Mouse (Mus musculus) liver, embryonic 14.5 days (tissue): ENCODE data around the gene Mtln. TPM values are rescaled to one million over a fixed set of nuclear protein-coding genes. Genes with fewer than 3 reads are reported as not detected.

Experiments used
- ATAC-seq: fragments of 200-750 bp; cut with Nextera tagmentation; 2 replicates; pipeline ENCODE4 v1.8.0; 2017; ENCODE audit warnings: moderate number of reproducible peaks, mild to moderate bottlenecking, moderate library complexity; ENCODE audit not compliant: insufficient read depth
- DNase-seq, 3 experiments: peaks; one replicate each; pipeline ENCODE4 v3.0.0-alpha.2; 2012 to 2013; ENCODE audit warnings: low read depth in 3 of 3, low spot score in 3 of 3
- H3K27ac ChIP-seq: fragments of 300-500 bp; sonication (generic); 2 replicates; pipeline ENCODE4 v1.5.1; 2014; ENCODE audit warnings: moderate library complexity, mild to moderate bottlenecking, control low read depth, inconsistent platforms
- H3K27me3 ChIP-seq: fragments of 300-500 bp; sonication (generic); 2 replicates; pipeline ENCODE4 v1.6.1; 2014; ENCODE audit warnings: mild to moderate bottlenecking, low read length, moderate library complexity; ENCODE audit not compliant: control insufficient read depth, insufficient read depth
- H3K36me3 ChIP-seq: fragments of 300-500 bp; sonication (generic); replicated peaks from 2 replicates; pipeline ENCODE4 v1.6.1; 2014; ENCODE audit warnings: low read depth; ENCODE audit not compliant: control insufficient read depth, insufficient read depth
- H3K4me1 ChIP-seq, 2 experiments: fragments of 200-500 bp in 1 of 2; fragments of 300-500 bp in 1 of 2; sonication (generic) in 1 of 2; replicated peaks; 2 replicates each; pipeline ENCODE4 v1.6.1; 2012 to 2014; ENCODE audit warnings: antibody characterized with exemption in 1 of 2, inconsistent platforms in 1 of 2, low read length in 1 of 2; ENCODE audit not compliant: control insufficient read depth in 2 of 2, insufficient read depth in 2 of 2
- H3K4me2 ChIP-seq: fragments of 300-500 bp; sonication (generic); 2 replicates; pipeline ENCODE4 v1.6.1; 2014; ENCODE audit warnings: low read depth, mild to moderate bottlenecking, control low read depth, moderate library complexity
- H3K4me3 ChIP-seq, 2 experiments: fragments of 200-500 bp in 1 of 2; fragments of 300-500 bp in 1 of 2; sonication (generic) in 1 of 2; 2 replicates each; pipeline ENCODE4 v1.5.1; 2012 to 2014; ENCODE audit warnings: low read depth in 2 of 2, low read length in 2 of 2, mild to moderate bottlenecking in 2 of 2, control low read depth in 1 of 2, inconsistent platforms in 1 of 2, moderate library complexity in 1 of 2; ENCODE audit not compliant: insufficient read depth in 1 of 2
- H3K9ac ChIP-seq: fragments of 300-500 bp; sonication (generic); replicated peaks from 2 replicates; pipeline ENCODE4 v1.6.1; 2014; ENCODE audit warnings: mild to moderate bottlenecking, control low read depth, moderate library complexity
- H3K9me3 ChIP-seq: fragments of 300-500 bp; sonication (generic); 2 replicates; pipeline ENCODE4 v1.6.1; 2016; ENCODE audit warnings: low read length, mixed read lengths; ENCODE audit not compliant: control insufficient read depth
- CTCF ChIP-seq: IDR thresholded peaks from 2 replicates; pipeline ENCODE4 v1.5.1; 2016; ENCODE audit warnings: antibody characterized with exemption, low read depth, control low read depth
- EP300 ChIP-seq: IDR thresholded peaks from 2 replicates; pipeline ENCODE4 v1.6.1; 2016; ENCODE audit warnings: antibody characterized with exemption, low read depth
- WGBS: fragments of 180-500 bp; shearing (Covaris S2); extraction: QIAGEN DNeasy Blood & Tissue Kit; methylation state at CpG from one replicate; pipeline ENCODE4 v1.1.7; 2014; ENCODE audit not compliant: insufficient replicate concordance; 5-methylcytosine and 5-hydroxymethylcytosine counted together
- polyA plus RNA-seq, 2 experiments: library from polyadenylated mRNA; depleted of rRNA in 1 of 2; stranded (reverse) in 1 of 2; unstranded in 1 of 2; fragments of >200 nt; fragmentation: Nextera tagmentation in 1 of 2; extraction: Ambion mirVana in 1 of 2; gene quantifications; 2 replicates each; pipeline versions ENCODE4 v1.2.1 to v1.2.3; 2012 to 2014

The Mtln gene
- polyA plus RNA-seq, 2 experiments, result 24.3 to 28.1 TPM

DNA sequence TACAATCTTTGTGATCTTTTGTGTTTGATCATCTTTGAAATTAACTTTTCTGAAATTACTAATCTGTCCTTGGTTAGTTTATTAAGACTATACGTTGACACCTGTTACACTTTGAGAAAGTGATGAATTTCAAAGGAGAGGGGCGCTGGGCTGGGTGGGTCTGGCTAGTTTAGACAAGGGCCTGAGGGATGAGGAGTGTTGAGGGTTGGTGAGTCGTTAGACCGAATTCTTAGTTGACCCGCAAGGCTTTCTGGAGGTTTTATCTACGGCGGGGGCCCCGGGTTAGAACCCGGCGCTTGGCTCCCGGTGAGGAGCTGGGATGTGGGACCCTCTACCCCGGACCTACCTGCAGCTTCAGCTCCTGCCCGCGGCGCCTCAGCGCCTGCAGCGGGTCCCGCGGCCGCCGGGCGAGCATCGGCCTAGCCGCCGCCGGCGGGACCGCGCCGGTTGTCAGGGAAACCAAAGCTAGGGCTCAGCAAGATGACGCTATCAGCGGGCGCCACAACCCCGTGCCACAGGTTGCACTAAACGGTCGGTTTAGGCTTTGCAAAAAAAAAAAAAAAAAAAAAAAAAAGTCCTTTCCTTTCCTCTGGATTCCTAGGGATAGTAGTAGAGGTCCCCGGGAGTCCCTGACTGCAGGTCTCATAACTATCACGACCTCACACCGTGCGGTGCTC, 3.7 kb downstream of the Mtln start, which contains the start of gene Nphp1:
Nphp1 (minus strand) TSS at position 458 of the 677 bp plus-strand sequence.
- Histone ChIP-seq H3K9me3 (no peaks in the 10 kb centered on the region), H3K4me2 (peak within 1 kb of the TSS; percentile 81), H3K36me3 (no peaks in the 10 kb centered on the region), H3K27ac (peak within 1 kb of the TSS; percentile 18), H3K4me3 (peak within 1 kb of the TSS; percentile 75 to 96), H3K27me3 (no peaks in the 10 kb centered on the region), H3K4me1 (peaks cover 10 to 20% of the 10 kb centered on the region in 2 experiments), H3K9ac (peak within 1 kb of the TSS; percentile 68)
- DNase-seq (peak; percentile 64 to 80 (median 80)), ATAC-seq (peak; percentile 83)
- WGBS, result under 1% methylated on average over 40 of the region's 40 CpGs
- TF ChIP-seq EP300, result no peak
- no peak for TF ChIP-seq CTCF

DNA sequence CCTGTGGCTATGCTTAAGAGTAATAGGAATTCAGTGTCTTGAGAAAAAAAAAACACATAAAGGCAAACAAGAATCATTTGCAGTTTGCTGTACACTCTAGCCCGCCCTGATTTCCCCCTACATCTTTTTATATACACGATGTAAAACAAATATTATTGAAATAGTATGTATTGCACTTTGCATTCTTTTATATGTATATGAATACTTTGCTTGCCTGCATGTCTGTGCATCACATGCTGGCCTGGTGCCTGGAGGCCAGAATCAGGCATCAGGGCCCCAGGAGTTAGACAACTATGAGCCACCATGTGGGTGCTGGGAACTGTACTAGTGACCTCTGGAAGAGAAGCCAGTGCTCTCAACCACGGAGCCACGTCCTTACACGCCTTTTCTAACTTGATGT, 5.1 kb downstream of the Mtln start:
- H3K9me3 ChIP-seq, result no peaks in the 10 kb centered on the region
- WGBS, result 77% methylated on average over 5 of the region's 5 CpGs

DNA sequence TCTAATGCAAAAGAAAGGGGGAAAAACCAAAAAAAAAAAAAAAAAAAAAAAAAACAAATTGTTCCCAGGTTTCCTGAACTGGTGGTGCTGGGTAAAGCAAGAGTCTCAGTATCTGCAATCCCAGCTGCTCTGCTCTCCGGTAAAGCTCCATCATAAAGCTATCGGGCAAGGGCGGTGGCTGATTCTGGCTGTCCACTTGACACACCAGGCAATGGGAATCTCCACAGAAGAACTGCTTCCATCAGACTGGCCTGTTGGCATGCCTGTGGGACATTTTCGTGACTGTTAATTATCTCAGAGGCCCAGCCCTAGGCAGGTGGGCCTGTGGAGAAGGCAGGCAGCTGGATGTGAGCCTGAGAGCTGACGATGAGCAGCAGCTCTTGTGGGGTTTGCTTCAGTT, 13.8 kb downstream of the Mtln start:
- Histone ChIP-seq H3K4me3 (no peak overlapping the region), H3K36me3 (no peaks in the 10 kb centered on the region), H3K4me1 (peaks cover 3 to 10% of the 10 kb centered on the region in 2 experiments; a peak in 2 of 4 replicates), H3K27me3 (no peaks in the 10 kb centered on the region), H3K4me2 (no peak overlapping the region), H3K27ac (no peak overlapping the region), H3K9ac (no peak overlapping the region), H3K9me3 (no peaks in the 10 kb centered on the region)
- 71% methylated on average over 5 of the region's 5 CpGs for WGBS
- no peak for TF ChIP-seq EP300
- TF ChIP-seq CTCF, result no peak
- DNase-seq (no peak), ATAC-seq (no peak)

More for the DNA sequence above, 5.1 kb downstream of the Mtln start:
- no peak for ATAC-seq
- DNase-seq, result no peak
- Histone ChIP-seq H3K36me3 (no peaks in the 10 kb centered on the region), H3K9ac (no peak overlapping the region), H3K4me3 (no peak overlapping the region), H3K4me2 (no peak overlapping the region), H3K27me3 (no peaks in the 10 kb centered on the region), H3K27ac (no peak overlapping the region), H3K4me1 (peaks cover 10 to 22% of the 10 kb centered on the region in 2 experiments)
- no peak for TF ChIP-seq CTCF
- TF ChIP-seq EP300, result no peak

- H3K27me3 ChIP-seq, result no peaks in the 10 kb centered on the region
- H3K9me3 ChIP-seq, result no peaks in the 10 kb centered on the region
- 87% methylated on average over 3 of the region's 3 CpGs for WGBS
- no peak overlapping the region for H3K4me3 ChIP-seq
- no peaks in the 10 kb centered on the region for H3K36me3 ChIP-seq
- no peak overlapping the region for H3K9ac ChIP-seq
- H3K27ac ChIP-seq, result no peak overlapping the region
- DNase-seq (no peak), ATAC-seq (no peak)
- H3K4me2 ChIP-seq, result no peak overlapping the region
- H3K4me1 ChIP-seq, result peaks cover 3 to 11% of the 10 kb centered on the region in 2 experiments; a peak in 2 of 4 replicates
- TF ChIP-seq EP300, result no peak
- TF ChIP-seq CTCF, result no peak
Observed at GRCm38 (mm10) chr2:127775013-127775412, 17.3 kb downstream of the Mtln start.

DNA sequence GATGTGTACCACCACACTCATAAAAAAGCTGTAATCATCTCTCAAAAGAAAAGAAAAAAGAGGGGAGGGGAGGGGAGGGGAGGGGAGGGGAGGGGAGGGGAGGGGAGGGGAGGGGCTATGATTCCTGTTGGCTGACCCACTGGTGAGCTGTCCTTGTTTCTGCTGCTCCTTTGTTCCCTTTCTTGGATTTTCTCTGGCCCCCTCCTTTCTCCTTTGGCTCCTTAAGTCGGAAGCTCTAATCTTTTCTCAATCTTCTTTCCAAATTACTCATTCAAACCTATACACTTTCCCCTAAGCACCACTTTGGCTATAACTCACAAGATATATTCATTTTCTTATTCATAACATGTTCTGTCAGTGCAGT, 17.7 kb downstream of the Mtln start:
- Histone ChIP-seq H3K9ac (no peak overlapping the region), H3K4me2 (no peak overlapping the region), H3K36me3 (no peaks in the 10 kb centered on the region), H3K9me3 (no peaks in the 10 kb centered on the region), H3K4me1 (peaks cover 3 to 11% of the 10 kb centered on the region in 2 experiments; a peak in 2 of 4 replicates), H3K27me3 (no peaks in the 10 kb centered on the region), H3K4me3 (no peak overlapping the region), H3K27ac (no peak overlapping the region)
- TF ChIP-seq CTCF (no peak), EP300 (no peak)
- DNase-seq, result no peak
- no peak for ATAC-seq
- 25% methylated on average over 1 of the region's 1 CpGs for WGBS
